Mouse (Mus musculus): ENCODE measurements at regions not wholly inside any gene's neighbourhood (a gene's known extent, or its start where the extent isn't known, plus 50 kb on each side); places are given as distances from the start of the nearest gene placed in this dataset.

DNA sequence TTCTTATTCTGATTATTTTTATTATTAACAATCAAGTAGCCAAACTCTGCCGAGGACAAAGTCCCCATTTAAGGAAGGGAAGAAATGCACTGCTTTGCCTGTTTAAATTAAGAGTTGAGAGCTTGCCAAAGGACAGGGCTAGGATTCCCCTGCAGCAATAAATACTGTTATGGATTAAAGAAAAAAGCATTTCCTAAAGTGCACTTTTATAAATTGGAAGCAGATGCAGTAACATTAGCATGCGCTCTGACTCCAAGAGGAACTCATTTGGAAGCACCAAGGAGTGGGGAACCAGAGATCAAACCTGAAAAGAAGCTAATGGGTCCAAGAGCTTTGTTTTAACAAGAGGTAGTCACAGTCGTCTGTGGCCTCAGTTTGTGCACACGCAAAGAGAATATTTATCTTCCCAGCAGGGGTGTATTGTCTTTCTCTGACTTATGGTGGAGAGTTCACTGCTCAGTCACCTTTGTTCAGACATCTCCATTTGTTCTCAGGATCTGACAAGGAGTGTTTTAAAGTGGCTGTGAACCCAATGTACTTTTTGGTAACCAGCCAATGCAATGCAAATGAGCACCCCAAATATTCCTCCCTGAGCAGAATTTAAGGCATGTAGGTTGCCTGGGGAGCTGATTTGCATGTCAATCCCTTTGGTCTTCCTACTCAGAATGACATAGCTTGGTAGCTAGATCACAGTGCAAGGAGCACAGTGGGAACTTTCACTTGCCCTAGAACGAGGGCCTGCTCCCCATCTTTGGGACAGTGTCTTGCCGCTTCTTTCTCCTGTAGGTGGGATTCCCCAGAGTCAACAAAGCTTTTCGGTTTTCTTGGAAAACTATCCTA lies 119.1 kb upstream of the Nbea start:
- no peak for ATAC-seq (replicated peaks; ENCODE audit: low read depth, poor library complexity, severe bottlenecking)

DNA sequence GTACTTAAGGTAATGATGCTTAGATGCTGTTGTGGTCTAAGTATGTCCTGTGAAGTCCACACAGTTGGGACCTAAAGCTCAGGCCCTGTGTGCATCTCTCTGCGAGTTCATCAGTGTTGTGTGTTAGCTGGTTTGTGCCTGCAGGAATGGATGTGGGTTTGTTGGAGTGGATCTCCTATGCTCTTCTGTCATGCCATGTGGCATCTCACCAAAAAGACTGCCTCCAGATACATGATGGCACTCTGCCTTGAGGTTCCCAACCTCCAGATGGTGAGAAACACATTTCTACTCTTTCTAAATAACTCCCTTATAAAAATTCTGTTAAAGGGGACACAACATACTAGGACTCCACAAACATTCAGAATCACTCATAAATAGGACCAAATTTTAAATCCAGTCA lies 117.3 kb upstream of the Nbea start:
- ATAC-seq (replicated peaks; ENCODE audit: low read depth, poor library complexity, severe bottlenecking), result no peak

DNA sequence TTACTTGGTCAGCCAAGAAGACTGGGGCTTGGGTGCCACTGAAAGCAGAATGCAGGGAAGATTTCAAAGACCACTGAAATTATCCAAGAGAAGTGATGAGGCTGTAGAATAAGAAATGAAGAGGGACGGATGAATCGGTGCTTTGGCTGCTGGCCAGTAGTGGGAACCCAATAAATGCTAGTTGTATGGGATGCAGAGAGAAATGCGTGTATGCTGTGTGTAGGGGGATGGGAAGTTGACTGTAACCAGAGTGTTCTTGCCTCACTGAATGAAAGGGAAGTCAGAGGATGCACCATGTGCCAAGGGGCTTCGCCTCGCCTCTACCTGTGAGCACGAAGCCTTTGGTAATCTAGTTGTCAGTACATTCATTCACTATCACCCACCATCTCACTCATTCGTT lies 112.1 kb upstream of the Nbea start:
- no peak for ATAC-seq (replicated peaks; ENCODE audit: low read depth, poor library complexity, severe bottlenecking)

DNA sequence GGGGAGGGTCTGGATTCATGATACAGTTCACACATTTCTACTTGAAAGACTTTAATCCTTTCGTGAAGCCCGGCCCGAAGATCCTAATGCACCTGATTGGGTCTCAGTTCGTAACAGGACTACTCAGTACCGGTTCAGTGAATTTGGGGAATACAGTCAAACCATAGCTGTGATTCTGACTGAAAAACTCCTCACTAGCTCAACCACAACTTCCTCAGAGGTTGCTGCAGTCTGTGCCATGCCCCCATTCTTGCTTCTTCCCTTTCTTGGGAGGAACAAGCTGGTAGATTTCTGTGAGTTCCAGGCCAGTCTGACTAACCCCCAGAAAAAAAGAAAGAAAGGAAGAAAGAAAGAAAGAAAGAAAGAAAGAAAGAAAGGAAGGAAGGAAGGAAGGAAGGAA lies 98.0 kb upstream of the Nbea start:
- ATAC-seq (replicated peaks; ENCODE audit: low read depth, poor library complexity, severe bottlenecking), result peak; percentile 74

DNA sequence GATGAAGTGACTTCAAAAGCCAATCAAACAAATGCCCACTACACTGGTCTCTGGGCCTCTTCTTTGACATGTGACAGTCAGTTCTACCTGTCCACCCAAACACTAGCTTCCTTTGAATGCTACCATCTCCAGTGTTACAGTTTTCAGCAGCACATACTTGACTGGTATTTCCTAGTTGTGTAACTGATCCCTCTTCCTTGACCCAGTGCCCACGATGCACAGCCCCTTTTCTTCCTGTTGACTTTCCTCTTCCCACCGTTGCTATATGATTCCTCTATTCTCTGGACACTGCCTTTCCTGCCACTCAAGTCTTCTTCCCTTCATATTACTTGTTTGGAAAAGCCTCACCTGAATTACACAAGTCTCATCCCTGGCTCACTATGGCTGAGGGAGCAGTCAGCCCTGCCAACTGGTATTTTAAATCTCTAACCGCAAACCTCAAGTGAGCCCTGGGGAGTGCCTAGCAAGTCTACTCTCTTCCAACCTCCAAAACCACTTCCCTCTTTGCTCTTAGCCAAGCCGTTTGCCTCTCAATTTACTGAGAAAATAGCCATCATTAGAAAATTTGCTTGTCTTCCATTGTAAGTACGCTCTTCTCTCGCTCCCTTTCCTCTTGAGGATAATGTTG lies 96.9 kb upstream of the Nbea start:
- ATAC-seq (replicated peaks; ENCODE audit: low read depth, poor library complexity, severe bottlenecking), result peak; percentile 99

DNA sequence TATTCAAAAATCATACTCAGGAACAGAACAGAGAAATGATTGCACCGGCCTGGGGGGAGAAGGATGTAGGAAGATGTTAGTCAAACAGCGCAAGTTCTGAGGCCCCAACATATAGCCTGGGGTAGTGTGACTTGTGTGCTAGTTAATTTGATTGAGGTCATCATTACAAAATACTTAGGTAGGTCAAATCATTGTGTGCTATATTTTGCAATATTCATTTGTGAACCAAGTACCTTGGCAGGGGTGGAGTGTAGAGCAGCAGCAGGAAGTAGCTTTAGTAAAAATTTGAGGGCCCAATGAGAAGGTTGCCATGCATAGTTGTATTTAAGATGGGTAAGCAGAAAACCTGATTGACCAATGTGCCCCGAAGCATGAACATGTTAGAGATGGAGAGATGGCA lies 89.1 kb upstream of the Nbea start:
- no peak for ATAC-seq (replicated peaks; ENCODE audit: low read depth, poor library complexity, severe bottlenecking)

DNA sequence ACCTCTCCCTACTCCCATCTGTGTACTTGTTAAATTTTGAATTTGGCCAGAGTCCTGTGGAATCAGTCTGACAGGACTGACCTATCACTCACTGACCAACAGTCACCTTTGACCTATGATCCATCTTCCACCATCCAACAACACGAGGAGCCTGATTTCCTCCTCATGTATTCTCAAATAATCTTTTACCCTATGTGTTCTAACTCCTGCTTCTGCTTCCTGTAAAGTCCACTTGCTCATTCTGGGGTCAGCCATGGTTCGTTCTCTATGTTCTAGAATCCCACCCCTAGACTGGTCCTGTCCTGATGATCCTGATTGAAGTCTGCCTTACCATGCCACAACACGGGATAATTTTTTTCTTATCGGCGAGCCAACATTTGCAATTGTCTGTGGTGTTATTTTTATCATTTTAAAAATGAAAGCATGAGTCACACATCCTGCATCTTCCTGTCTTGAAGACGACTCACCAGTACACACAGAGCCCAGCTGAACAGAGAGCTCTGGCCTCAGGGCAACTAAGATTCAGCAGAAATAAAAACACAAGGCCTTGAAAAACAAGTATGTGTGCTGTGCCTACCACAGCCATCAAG lies 86.8 kb upstream of the Nbea start:
- ATAC-seq (replicated peaks; ENCODE audit: low read depth, poor library complexity, severe bottlenecking), result no peak

GRCm38 (mm10) chr3:56261800-56262561 lies 78.5 kb upstream of the Nbea start:
- ATAC-seq (replicated peaks; ENCODE audit: low read depth, poor library complexity, severe bottlenecking), result no peak

DNA sequence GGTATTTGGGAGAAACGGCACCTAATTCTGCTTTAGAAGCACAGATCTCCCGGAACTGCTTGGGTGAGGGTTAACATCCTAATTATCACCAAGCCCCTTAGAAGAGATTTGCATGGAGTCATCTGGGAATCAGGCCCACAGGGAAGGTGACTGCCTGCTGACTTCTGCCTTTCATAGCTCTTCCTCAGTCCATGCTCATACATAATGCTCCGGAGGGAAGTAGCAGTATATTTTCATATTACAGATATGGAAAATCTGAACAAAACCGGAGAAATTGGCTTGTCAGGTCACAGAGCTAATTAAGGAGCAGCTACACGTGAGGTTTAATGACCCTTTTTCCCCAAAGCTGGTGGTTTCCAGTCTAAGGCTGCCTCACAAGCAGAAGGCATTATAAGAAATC lies 72.8 kb upstream of the Nbea start:
- no peak for ATAC-seq (replicated peaks; ENCODE audit: low read depth, poor library complexity, severe bottlenecking)

DNA sequence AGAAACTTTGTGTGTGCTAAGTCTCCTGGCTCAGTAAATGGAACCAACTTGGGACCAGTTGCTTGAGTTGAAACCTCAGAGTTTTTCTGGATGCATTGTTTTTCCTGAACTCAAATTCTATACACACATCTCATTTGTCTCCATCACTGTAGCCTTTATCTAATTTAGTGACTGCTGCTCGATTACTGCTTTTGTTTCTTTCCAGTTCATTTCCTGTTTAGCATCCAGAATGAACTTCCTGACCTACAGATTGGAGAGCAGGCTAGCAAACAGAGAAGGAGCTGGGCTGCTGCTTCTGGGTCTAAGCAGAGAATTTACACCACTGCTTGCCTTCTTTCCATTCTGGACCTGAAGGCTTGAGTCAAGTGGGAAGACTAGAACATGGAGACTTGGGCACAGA lies 60.9 kb upstream of the Nbea start:
- no peak for ATAC-seq (replicated peaks; ENCODE audit: low read depth, poor library complexity, severe bottlenecking)

GRCm38 (mm10) chr3:56238228-56238627 lies 54.7 kb upstream of the Nbea start:
- no peak for ATAC-seq (replicated peaks; ENCODE audit: low read depth, poor library complexity, severe bottlenecking)

DNA sequence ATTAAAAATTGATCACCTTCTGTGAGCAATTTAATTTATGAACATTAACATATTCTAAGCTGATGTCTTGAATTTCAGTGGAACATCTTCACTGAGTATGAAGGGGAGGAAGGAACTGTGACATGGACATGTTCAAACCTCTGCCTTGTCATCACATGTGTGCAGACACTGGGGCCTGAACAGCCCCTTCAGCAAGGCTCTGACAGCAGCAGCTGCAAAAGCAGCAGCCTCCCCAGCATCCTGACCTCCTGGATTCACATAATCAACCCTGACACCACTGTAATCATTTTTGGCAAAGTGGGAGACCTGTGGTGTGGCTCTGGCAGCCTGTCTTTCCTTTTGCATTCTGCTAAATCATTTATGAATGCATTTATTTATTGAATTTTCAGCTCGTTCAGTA lies 52.7 kb upstream of the Nbea start:
- no peak for ATAC-seq (replicated peaks; ENCODE audit: low read depth, poor library complexity, severe bottlenecking)
